Mouse (Mus musculus) cerebellum, adult (tissue): ENCODE results near the gene Cd6.

Source experiments
- ATAC-seq: cut with Nextera tagmentation; 2 replicates; pipeline ENCODE4 v1.9.2; 2017; ENCODE audit warnings: mild to moderate bottlenecking, moderate library complexity, mixed read lengths; ENCODE audit not compliant: insufficient number of reproducible peaks, low FRiP score, low TSS enrichment

The Cd6 gene

GRCm38 (mm10) chr19:10839010-10839892, 9.4 kb upstream of the Cd6 start, which contains the start of gene Slc15a3:
Slc15a3 (plus strand) TSS chr19:10839727.
- ATAC-seq, result no peak

- ATAC-seq, result no peak
Measured at GRCm38 (mm10) chr19:10835671-10836070, 5.8 kb upstream of the Cd6 start.

- no peak for ATAC-seq
Measured at GRCm38 (mm10) chr19:10833611-10834010, 3.8 kb upstream of the Cd6 start.

- no peak for ATAC-seq
Measured at GRCm38 (mm10) chr19:10832030-10832429, 2.2 kb upstream of the Cd6 start.

GRCm38 (mm10) chr19:10831424-10831823, 1.6 kb upstream of the Cd6 start:
- peak; percentile 36; the same call in 1 of the 2 replicates for ATAC-seq

GRCm38 (mm10) chr19:10828321-10828720, 1.5 kb downstream of the Cd6 start:
- no peak for ATAC-seq

- no peak for ATAC-seq
Measured at GRCm38 (mm10) chr19:10824061-10824460, 5.8 kb downstream of the Cd6 start.

GRCm38 (mm10) chr19:10822534-10822933, 7.3 kb downstream of the Cd6 start:
- no peak for ATAC-seq

GRCm38 (mm10) chr19:10821319-10821718, 8.5 kb downstream of the Cd6 start:
- no peak for ATAC-seq

- no peak for ATAC-seq
Measured at GRCm38 (mm10) chr19:10818217-10818946, 11.5 kb downstream of the Cd6 start.

GRCm38 (mm10) chr19:10816462-10816861, 13.4 kb downstream of the Cd6 start:
- ATAC-seq, result no peak

GRCm38 (mm10) chr19:10815871-10816270, 14.0 kb downstream of the Cd6 start:
- ATAC-seq, result no peak

- ATAC-seq, result no peak
Measured at GRCm38 (mm10) chr19:10813905-10814304, 16.0 kb downstream of the Cd6 start.

- ATAC-seq, result no peak
Measured at GRCm38 (mm10) chr19:10813039-10813438, 16.8 kb downstream of the Cd6 start.

GRCm38 (mm10) chr19:10811471-10811870, 18.4 kb downstream of the Cd6 start:
- no peak for ATAC-seq

- no peak for ATAC-seq
Measured at GRCm38 (mm10) chr19:10810176-10810492, 19.7 kb downstream of the Cd6 start.

- ATAC-seq, result no peak
Measured at GRCm38 (mm10) chr19:10809428-10810175, 20.3 kb downstream of the Cd6 start.

- ATAC-seq, result no peak
Measured at GRCm38 (mm10) chr19:10808524-10809233, 21.2 kb downstream of the Cd6 start.

- ATAC-seq, result peak; percentile 85
Measured at GRCm38 (mm10) chr19:10805661-10806285, 24.1 kb downstream of the Cd6 start.
